Mouse (Mus musculus): Measurements from ENCODE around the gene Prss32.

The Prss32 gene

GRCm38 (mm10) chr17:23843812-23844273, at the start of gene Prss32, which contains the start of gene Prss41:
Gene Prss32 (plus strand): TSS chr17:23843855.
Gene Prss41 (minus strand): TSS chr17:23844172.
- DNase-seq (ENCODE audit: low spot score) = no peak

- DNase-seq (ENCODE audit: low spot score) = no peak
Observed at GRCm38 (mm10) chr17:23795323-23795722, 48.3 kb upstream of the Prss32 start.

GRCm38 (mm10) chr17:23797316-23797715, 46.3 kb upstream of the Prss32 start:
- DNase-seq (ENCODE audit: low spot score) = no peak

GRCm38 (mm10) chr17:23801627-23802026, 42.0 kb upstream of the Prss32 start:
- no peak for DNase-seq (ENCODE audit: low spot score)

GRCm38 (mm10) chr17:23802746-23803365, 40.8 kb upstream of the Prss32 start:
- DNase-seq (ENCODE audit: low spot score) = peak; percentile 92

GRCm38 (mm10) chr17:23803366-23804041, 40.2 kb upstream of the Prss32 start:
- no peak for DNase-seq (ENCODE audit: low spot score)

GRCm38 (mm10) chr17:23804426-23805085, 39.1 kb upstream of the Prss32 start:
- DNase-seq (ENCODE audit: low spot score) = no peak

GRCm38 (mm10) chr17:23806867-23807266, 36.8 kb upstream of the Prss32 start:
- DNase-seq (ENCODE audit: low spot score) = no peak

GRCm38 (mm10) chr17:23807918-23808317, 35.7 kb upstream of the Prss32 start:
- DNase-seq (ENCODE audit: low spot score) = no peak

- no peak for DNase-seq (ENCODE audit: low spot score)
Observed at GRCm38 (mm10) chr17:23815641-23816040, 28.0 kb upstream of the Prss32 start.

- DNase-seq (ENCODE audit: low spot score) = no peak
Observed at GRCm38 (mm10) chr17:23818579-23818978, 25.1 kb upstream of the Prss32 start.

GRCm38 (mm10) chr17:23819235-23819634, 24.4 kb upstream of the Prss32 start:
- no peak for DNase-seq (ENCODE audit: low spot score)

GRCm38 (mm10) chr17:23820731-23821130, 22.9 kb upstream of the Prss32 start:
- no peak for DNase-seq (ENCODE audit: low spot score)

- no peak for DNase-seq (ENCODE audit: low spot score)
Observed at GRCm38 (mm10) chr17:23822094-23822493, 21.6 kb upstream of the Prss32 start.

- DNase-seq (ENCODE audit: low spot score) = no peak
Observed at GRCm38 (mm10) chr17:23823018-23823417, 20.6 kb upstream of the Prss32 start.

- DNase-seq (ENCODE audit: low spot score) = no peak
Observed at GRCm38 (mm10) chr17:23823614-23824013, 20.0 kb upstream of the Prss32 start.

- DNase-seq (ENCODE audit: low spot score) = no peak
Observed at GRCm38 (mm10) chr17:23825591-23825990, 18.1 kb upstream of the Prss32 start.

- no peak for DNase-seq (ENCODE audit: low spot score)
Observed at GRCm38 (mm10) chr17:23828271-23829001, 15.2 kb upstream of the Prss32 start.

- peak; percentile 83 for DNase-seq (ENCODE audit: low spot score)
Observed at GRCm38 (mm10) chr17:23829064-23829619, 14.5 kb upstream of the Prss32 start, which contains the start of gene Elob. Gene Elob (minus strand): TSS chr17:23829136.

- DNase-seq (ENCODE audit: low spot score) = no peak
Observed at GRCm38 (mm10) chr17:23831201-23831600, 12.5 kb upstream of the Prss32 start.

- no peak for DNase-seq (ENCODE audit: low spot score)
Observed at GRCm38 (mm10) chr17:23836006-23836575, 7.6 kb upstream of the Prss32 start, which contains the start of gene Prss33. Gene Prss33 (minus strand): TSS chr17:23836056.
